Mouse (Mus musculus) olfactory bulb, adult 2 months (tissue): ENCODE data around the gene Slc16a11. TPM values are rescaled to one million over a fixed set of nuclear protein-coding genes. Genes with fewer than 3 reads are reported as not detected.

Source experiments
- H3K27ac ChIP-seq: fragments of 200-500 bp; 2 replicates; pipeline ENCODE4 v1.5.1; 2012; ENCODE audit warnings: low read depth, low read length; ENCODE audit not compliant: insufficient read depth
- H3K4me1 ChIP-seq: fragments of 200-500 bp; 2 replicates; pipeline ENCODE4 v1.6.1; 2012; ENCODE audit warnings: low read length; ENCODE audit not compliant: control insufficient read depth, insufficient read depth
- H3K4me3 ChIP-seq: fragments of 200-500 bp; 2 replicates; pipeline ENCODE4 v1.5.1; 2012; ENCODE audit warnings: mild to moderate bottlenecking, low read depth, low read length, moderate library complexity; ENCODE audit not compliant: insufficient read depth
- CTCF ChIP-seq: fragments of 200-500 bp; IDR thresholded peaks from 2 replicates; pipeline ENCODE4 v1.5.1; 2012; ENCODE audit warnings: low read depth, mild to moderate bottlenecking, low read length, moderate library complexity; ENCODE audit not compliant: insufficient read depth
- POLR2A ChIP-seq: fragments of 200-500 bp; IDR thresholded peaks from 2 replicates; pipeline ENCODE4 v1.6.1; 2012; ENCODE audit warnings: mild to moderate bottlenecking, low read depth, low read length, moderate library complexity; ENCODE audit not compliant: insufficient read depth
- WGBS: fragments of 180-500 bp; shearing (Covaris S2); methylation state at CpG from one replicate; pipeline ENCODE4 v1.1.7; 2018; 5-methylcytosine and 5-hydroxymethylcytosine counted together
- polyA plus RNA-seq: library from polyadenylated mRNA; stranded (reverse); fragments of >200 nt; gene quantifications from 2 replicates; pipeline ENCODE4 v1.2.4, GENCODE M21; 2012; ENCODE audit warnings: low replicate concordance; ENCODE audit not compliant: missing spikeins, insufficient read depth, insufficient read length

The Slc16a11 gene
- polyA plus RNA-seq, 1 experiment: not detected

DNA sequence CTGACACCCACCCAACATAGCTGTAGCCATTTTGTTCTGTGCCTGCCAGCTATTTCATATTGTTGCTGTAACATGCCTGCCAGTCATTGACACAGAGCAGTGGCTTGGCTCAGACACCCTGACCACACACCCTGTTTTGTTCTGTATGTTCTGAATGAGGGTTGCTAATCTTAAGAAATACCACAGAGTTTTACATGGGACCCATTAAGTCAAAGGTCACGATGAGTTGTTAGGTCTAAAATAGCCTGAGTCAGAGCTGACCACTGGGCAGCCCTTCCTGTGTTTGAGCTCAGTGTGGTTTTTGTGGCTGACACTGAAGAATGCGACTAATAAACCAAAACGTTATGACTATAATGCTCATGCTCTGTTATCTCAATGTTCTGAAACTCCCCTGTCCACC is 14.2 kb upstream of the Slc16a11 start:
- Histone ChIP-seq H3K4me3 (no peak overlapping the region), H3K27ac (no peak overlapping the region), H3K4me1 (no peaks in the 10 kb centered on the region)
- WGBS: 88% methylated on average over 3 of the region's 3 CpGs
- no peak for TF ChIP-seq CTCF
- TF ChIP-seq POLR2A: no peak

GRCm38 (mm10) chr11:70199107-70199506 is 13.4 kb upstream of the Slc16a11 start:
- WGBS: 86% methylated on average over 8 of the region's 8 CpGs
- TF ChIP-seq CTCF (no peak), POLR2A (no peak)
- Histone ChIP-seq H3K27ac (no peak overlapping the region), H3K4me3 (no peak overlapping the region), H3K4me1 (no peaks in the 10 kb centered on the region)

- Histone ChIP-seq H3K4me3 (no peak overlapping the region), H3K4me1 (no peaks in the 10 kb centered on the region), H3K27ac (no peak overlapping the region)
- 88% methylated on average over 5 of the region's 5 CpGs for WGBS
- TF ChIP-seq CTCF: no peak
- no peak for TF ChIP-seq POLR2A
These were observed 12.4 kb upstream of the Slc16a11 start for GRCm38 (mm10) chr11:70200036-70200608.

GRCm38 (mm10) chr11:70201691-70202090 is 10.9 kb upstream of the Slc16a11 start:
- 33% methylated on average over 5 of the region's 5 CpGs for WGBS
- H3K4me3 ChIP-seq: no peak overlapping the region
- TF ChIP-seq CTCF (peak; percentile 59; the same call in 1 of the 2 replicates), POLR2A (no peak)

DNA sequence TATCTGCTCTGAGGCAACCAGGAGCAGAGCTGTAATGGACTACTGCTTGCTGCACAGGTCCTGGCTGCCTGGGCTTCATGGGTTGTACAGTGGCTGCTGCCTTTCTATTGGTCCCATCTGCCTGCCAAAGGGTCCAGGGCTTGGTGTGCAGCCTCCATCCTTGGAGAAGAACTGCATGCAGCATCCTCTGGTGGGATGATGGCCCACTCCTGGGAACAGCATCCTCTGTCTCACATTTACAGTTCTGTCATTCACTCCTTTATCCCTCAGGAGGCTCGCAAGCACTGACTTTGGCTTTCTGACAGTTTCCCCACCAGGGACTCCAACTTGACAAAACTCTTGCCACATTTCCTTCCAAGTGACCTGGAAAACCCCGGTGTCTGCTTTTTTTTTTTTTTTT is 5.8 kb upstream of the Slc16a11 start:
- Histone ChIP-seq H3K4me3 (no peak overlapping the region), H3K27ac (no peak overlapping the region), H3K4me1 (no peaks in the 10 kb centered on the region)
- WGBS: 72% methylated on average over 2 of the region's 2 CpGs
- TF ChIP-seq CTCF (no peak), POLR2A (no peak)

More at GRCm38 (mm10) chr11:70201691-70202090, 10.9 kb upstream of the Slc16a11 start:
- Histone ChIP-seq H3K4me1 (no peaks in the 10 kb centered on the region), H3K27ac (no peak overlapping the region)

DNA sequence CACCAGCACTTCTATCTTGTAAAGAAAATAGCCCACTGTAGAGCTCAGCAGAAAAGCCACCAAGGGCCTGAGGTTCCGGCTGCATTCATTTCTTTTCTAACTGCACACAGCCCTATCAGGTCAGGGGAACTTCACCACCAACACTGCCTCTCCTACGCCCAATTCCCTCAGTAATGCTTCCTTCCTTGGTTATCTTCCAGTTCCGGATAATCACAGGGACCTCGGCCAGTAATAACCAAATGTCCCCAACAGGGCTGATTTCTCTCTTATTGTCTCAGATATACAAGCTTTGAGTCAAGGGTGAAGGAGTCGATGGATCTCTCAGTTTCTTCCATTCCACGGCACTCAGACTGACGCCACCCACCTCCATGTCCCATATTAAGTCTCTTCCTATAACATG is 5.3 kb upstream of the Slc16a11 start:
- no peaks in the 10 kb centered on the region for H3K4me1 ChIP-seq
- WGBS: 83% methylated on average over 7 of the region's 7 CpGs

DNA sequence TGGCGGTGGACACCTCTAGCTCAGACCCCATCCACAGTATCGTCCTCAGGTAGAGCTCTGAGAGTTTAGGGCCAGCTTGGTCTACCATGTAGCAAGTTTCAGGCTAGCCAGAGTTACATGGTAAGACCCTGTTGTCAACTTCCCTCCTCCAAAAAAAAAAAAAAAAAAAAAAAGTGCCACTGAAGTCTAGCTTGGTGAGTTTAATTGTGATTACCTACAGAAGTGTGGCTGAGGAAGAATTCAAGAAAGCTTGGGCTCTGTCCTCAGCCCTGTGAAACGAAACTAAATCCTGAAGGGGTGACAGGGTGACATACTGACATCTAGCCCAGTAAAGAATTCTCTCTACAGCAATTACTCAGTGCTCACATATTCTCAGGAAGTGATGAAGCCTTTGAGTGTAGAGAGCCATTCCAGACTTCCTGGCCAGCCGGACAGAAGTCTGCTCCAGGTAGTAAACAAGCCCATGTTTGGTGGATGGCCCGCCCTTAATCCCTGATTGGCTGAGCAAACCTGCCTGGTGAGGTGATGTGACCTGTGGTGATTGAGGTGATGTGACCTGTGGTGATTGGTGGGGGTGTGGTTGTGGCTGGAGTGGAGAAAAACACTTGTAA is 3.7 kb upstream of the Slc16a11 start:
- H3K4me1 ChIP-seq: peaks cover 7% of the 10 kb centered on the region
- 84% methylated on average over 5 of the region's 5 CpGs for WGBS
- TF ChIP-seq POLR2A (no peak), CTCF (no peak)

More for the DNA sequence above, 5.3 kb upstream of the Slc16a11 start:
- Histone ChIP-seq H3K27ac (no peak overlapping the region), H3K4me3 (no peak overlapping the region)
- TF ChIP-seq POLR2A: no peak
- no peak for TF ChIP-seq CTCF

GRCm38 (mm10) chr11:70210681-70211080 is 1.9 kb upstream of the Slc16a11 start:
- H3K4me1 ChIP-seq: peaks cover 22% of the 10 kb centered on the region
- 94% methylated on average over 2 of the region's 2 CpGs for WGBS
- TF ChIP-seq CTCF (no peak), POLR2A (no peak)
- no peak overlapping the region for H3K27ac ChIP-seq
- H3K4me3 ChIP-seq: no peak overlapping the region

More for the DNA sequence above, 3.7 kb upstream of the Slc16a11 start:
- Histone ChIP-seq H3K27ac (no peak overlapping the region), H3K4me3 (no peak overlapping the region)

- H3K4me3 ChIP-seq: no peak overlapping the region
- no peak for TF ChIP-seq POLR2A
- TF ChIP-seq CTCF: no peak
- peaks cover 22% of the 10 kb centered on the region for H3K4me1 ChIP-seq
- H3K27ac ChIP-seq: no peak overlapping the region
- WGBS: 68% methylated on average over 6 of the region's 6 CpGs
These were observed 580 bp upstream of the Slc16a11 start for GRCm38 (mm10) chr11:70211972-70212371.

- no peak overlapping the region for H3K4me3 ChIP-seq
- TF ChIP-seq POLR2A (no peak), CTCF (no peak)
- peaks cover 22% of the 10 kb centered on the region for H3K4me1 ChIP-seq
- WGBS: 6% methylated on average over 9 of the region's 9 CpGs
- no peak overlapping the region for H3K27ac ChIP-seq
These were observed 344 bp downstream of the Slc16a11 start for GRCm38 (mm10) chr11:70212896-70213295.
